Mouse (Mus musculus) liver, adult 2 months (tissue): ENCODE data around the gene Asic4.

Experiments
- CTCF ChIP-seq: fragments of 200-500 bp; IDR thresholded peaks from 2 replicates; pipeline ENCODE4 v1.5.1; 2011; ENCODE audit warnings: low read depth, low read length, control low read depth
- POLR2A ChIP-seq: fragments of 200-500 bp; IDR thresholded peaks from 2 replicates; pipeline ENCODE4 v1.6.1; 2011; ENCODE audit warnings: low read length, control low read depth; ENCODE audit not compliant: insufficient read depth; ENCODE audit errors: extremely low read depth

DNA sequence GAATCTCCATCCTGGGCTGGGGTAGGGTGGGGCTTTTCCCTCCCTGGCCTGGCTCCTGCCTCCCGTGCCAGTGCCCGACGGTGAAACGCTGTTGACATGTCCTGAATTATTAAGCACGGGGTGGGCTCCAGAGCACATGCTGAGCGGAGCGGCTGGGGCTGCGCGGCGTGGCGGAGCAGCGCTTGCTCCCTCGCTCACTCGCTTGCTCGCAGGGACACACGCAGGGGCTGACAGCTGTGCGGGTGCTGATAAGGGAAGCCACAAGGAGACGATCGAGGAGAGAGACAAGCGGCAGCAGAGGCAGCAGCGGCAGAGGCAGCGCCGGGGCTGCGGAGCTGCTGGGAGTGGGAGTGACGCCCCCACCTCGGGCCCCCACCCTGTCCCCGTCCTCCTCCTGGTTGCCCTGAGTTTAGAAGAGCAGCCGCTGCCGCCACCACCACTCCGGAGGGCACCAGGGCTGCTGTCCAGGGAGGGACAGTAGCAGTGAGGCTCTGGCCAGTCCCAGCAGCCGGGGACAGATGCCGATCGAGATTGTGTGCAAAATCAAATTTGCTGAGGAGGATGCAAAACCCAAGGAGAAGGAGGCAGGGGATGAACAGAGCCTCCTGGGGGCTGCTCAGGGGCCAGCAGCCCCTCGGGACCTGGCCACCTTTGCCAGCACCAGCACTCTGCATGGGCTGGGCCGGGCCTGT, at the start of gene Asic4:
- TF ChIP-seq CTCF (no peak), POLR2A (no peak)
